Mouse (Mus musculus): ENCODE data around the gene Rcan1.

GRCm38 (mm10) chr16:92487086-92487485, 16.4 kb upstream of the Rcan1 start:
- TF ChIP-seq POLR2A (IDR thresholded peaks at IDR 0.05; ENCODE audit: control insufficient read depth, low read depth, low read length) (no peak), CTCF (IDR thresholded peaks at IDR 0.05; ENCODE audit: control insufficient read depth, insufficient read depth, insufficient replicate concordance, low read depth, low read length) (no peak)
